Comparison of ENCODE assay signal across 8 mouse cellular contexts in genomic region chr7:132575623-132576022, GRCm38 (mm10). TPM values are rescaled to one million over a fixed set of nuclear protein-coding genes. Genes with fewer than 3 reads are reported as not detected.
DNase-seq lines count a peak whose midpoint lies in the region; ATAC-seq lines count a peak whose summit lies in the region.

No protein-coding gene starts in this region.

- H3K4me1 ChIP-seq in hindbrain, embryonic 13.5 days (replicated peaks), result peaks cover 18% of the 10 kb centered on the region

- H3K4me2 ChIP-seq in hindbrain, embryonic 13.5 days, result peak overlapping the region; percentile 75

- no peaks in the 10 kb centered on the region for H3K36me3 ChIP-seq in hindbrain, embryonic 13.5 days

- peaks cover 19% of the 10 kb centered on the region for H3K27me3 ChIP-seq in hindbrain, embryonic 13.5 days

- ATAC-seq in hindbrain, embryonic 13.5 days (ENCODE audit: low FRiP score), result peak; percentile 92

- peak overlapping the region; percentile 91 for H3K27ac ChIP-seq in hindbrain, embryonic 13.5 days

- peak overlapping the region; percentile 67 for H3K4me3 ChIP-seq in hindbrain, embryonic 13.5 days

- peak; percentile 75 for DNase-seq in T-cell, adult 2 months (ENCODE audit: low spot score)
- peak; percentile 87 to 89 for DNase-seq in cerebellum, postnatal 10 days
- DNase-seq in frontal cortex, adult 2 months (ENCODE audit: extremely low spot score in 1 of 2, low spot score in 1 of 2), result peak; percentile 82 to 88
- peak; percentile 80 to 83 for DNase-seq in layer of hippocampus, postnatal 36 days
- DNase-seq in lung, postnatal 25 days (ENCODE audit: low spot score), result peak; percentile 88
- DNase-seq in retina, postnatal 1 day, result peak; percentile 92
- DNase-seq in urinary bladder, postnatal 10 days (ENCODE audit: low spot score), result peak; percentile 49

- no peaks in the 10 kb centered on the region for H3K9me3 ChIP-seq in hindbrain, embryonic 13.5 days

- peak overlapping the region; percentile 73 for H3K9ac ChIP-seq in hindbrain, embryonic 13.5 days

- under 1% methylated on average over 13 of the region's 13 CpGs for WGBS in hindbrain, embryonic 13.5 days

RNA-seq across cellular contexts. Expression of gene Oat, which starts 0.6 kb away (rescaled TPM):
- polyA plus RNA-seq in frontal cortex, adult 2 months (2012; rRNA removed), result 82.3 and 97.4 TPM in 2 replicates
- polyA plus RNA-seq in hindbrain, embryonic 13.5 days (2015; fragmentation: Nextera tagmentation; extraction: Ambion mirVana), result 87.2 and 90.0 TPM in 2 replicates
- 10 to 100 TPM; 89.6 to 94.9 TPM for total RNA-seq in layer of hippocampus, postnatal 36 days (2021)

RNA-seq across cellular contexts. Expression of gene Nkx1-2, which starts 23.8 kb away (rescaled TPM):
- polyA plus RNA-seq in frontal cortex, adult 2 months (2012; rRNA removed), result 0.10 and 0.13 TPM in 2 replicates
- 0.62 and 0.80 TPM in 2 replicates for polyA plus RNA-seq in hindbrain, embryonic 13.5 days (2015; fragmentation: Nextera tagmentation; extraction: Ambion mirVana)
- total RNA-seq in layer of hippocampus, postnatal 36 days (2021), result not detected

RNA-seq across cellular contexts. Expression of gene Lhpp, which starts 34.8 kb away (rescaled TPM):
- 29.0 and 29.2 TPM in 2 replicates for polyA plus RNA-seq in frontal cortex, adult 2 months (2012; rRNA removed)
- polyA plus RNA-seq in hindbrain, embryonic 13.5 days (2015; fragmentation: Nextera tagmentation; extraction: Ambion mirVana), result 30.7 and 30.9 TPM in 2 replicates
- 10 to 100 TPM; 25.5 to 26.0 TPM for total RNA-seq in layer of hippocampus, postnatal 36 days (2021)

Comparison
In these comparisons a context has a peak if more than half of its experiments do, and no peak if none do; other contexts are left out.
1. Peak in every context shown above with its lines: DNase-seq, ATAC-seq, H3K4me3 ChIP-seq and H3K27ac ChIP-seq.